Mouse (Mus musculus) embryo, embryonic 10 days (tissue): ENCODE measurements around the gene Dtnb.

ENCODE experiments used
- DNase-seq: peaks from one replicate; pipeline ENCODE4 v3.0.0-alpha.2; 2015; ENCODE audit warnings: low spot score

Gene Dtnb

GRCm38 (mm10) chr12:3572581-3573397 is 608 bp downstream of the Dtnb start:
- DNase-seq, result peak; percentile 69

- DNase-seq, result no peak
Measured at GRCm38 (mm10) chr12:3573410-3573809, 1.2 kb downstream of the Dtnb start.

- no peak for DNase-seq
Measured at GRCm38 (mm10) chr12:3574670-3575069, 2.5 kb downstream of the Dtnb start.

GRCm38 (mm10) chr12:3579958-3580530 is 7.9 kb downstream of the Dtnb start:
- DNase-seq, result no peak

GRCm38 (mm10) chr12:3582604-3583003 is 10.4 kb downstream of the Dtnb start:
- DNase-seq, result no peak

GRCm38 (mm10) chr12:3585525-3585924 is 13.3 kb downstream of the Dtnb start:
- DNase-seq, result no peak

- no peak for DNase-seq
Measured at GRCm38 (mm10) chr12:3587010-3587409, 14.8 kb downstream of the Dtnb start.

- DNase-seq, result no peak
Measured at GRCm38 (mm10) chr12:3590039-3590438, 17.9 kb downstream of the Dtnb start.

GRCm38 (mm10) chr12:3591595-3591994 is 19.4 kb downstream of the Dtnb start:
- no peak for DNase-seq

GRCm38 (mm10) chr12:3602786-3603185 is 30.6 kb downstream of the Dtnb start:
- DNase-seq, result no peak

- no peak for DNase-seq
Measured at GRCm38 (mm10) chr12:3606202-3606601, 34.0 kb downstream of the Dtnb start.

- DNase-seq, result no peak
Measured at GRCm38 (mm10) chr12:3609747-3610146, 37.6 kb downstream of the Dtnb start.

- peak; percentile 41 for DNase-seq
Measured at GRCm38 (mm10) chr12:3611871-3612270, 39.7 kb downstream of the Dtnb start.

- no peak for DNase-seq
Measured at GRCm38 (mm10) chr12:3615041-3615440, 42.9 kb downstream of the Dtnb start.

- no peak for DNase-seq
Measured at GRCm38 (mm10) chr12:3618144-3619020, 46.2 kb downstream of the Dtnb start.

GRCm38 (mm10) chr12:3619021-3619367 is 46.8 kb downstream of the Dtnb start:
- DNase-seq, result no peak

- no peak for DNase-seq
Measured at GRCm38 (mm10) chr12:3626880-3627279, 54.7 kb downstream of the Dtnb start.

GRCm38 (mm10) chr12:3641931-3642330 is 69.8 kb downstream of the Dtnb start:
- peak; percentile 42 for DNase-seq

- no peak for DNase-seq
Measured at GRCm38 (mm10) chr12:3656799-3657198, 84.6 kb downstream of the Dtnb start.

- no peak for DNase-seq
Measured at GRCm38 (mm10) chr12:3657234-3657633, 85.1 kb downstream of the Dtnb start.

- DNase-seq, result no peak
Measured at GRCm38 (mm10) chr12:3657786-3658185, 85.6 kb downstream of the Dtnb start.

GRCm38 (mm10) chr12:3659554-3660311 is 87.6 kb downstream of the Dtnb start:
- DNase-seq, result no peak
